Mouse (Mus musculus) neural tube, embryonic 11.5 days (tissue): ENCODE measurements around the gene Trim80. TPM values are rescaled to one million over a fixed set of nuclear protein-coding genes. Genes with fewer than 3 reads are reported as not detected.
A peak's percentile ranks its signal among the peaks of the same experiment; 100 is the strongest.

ENCODE experiments used
- ATAC-seq: fragments of 200-750 bp; cut with Nextera tagmentation; 2 replicates; pipeline ENCODE4 v1.8.0; 2017; ENCODE audit warnings: moderate number of reproducible peaks, mild to moderate bottlenecking, moderate TSS enrichment, moderate library complexity; ENCODE audit not compliant: insufficient read depth, low FRiP score, low TSS enrichment
- DNase-seq: peaks from one replicate; pipeline ENCODE4 v3.0.0-alpha.2; 2015; ENCODE audit warnings: low spot score
- H3K27ac ChIP-seq: fragments of 300-500 bp; sonication (generic); 2 replicates; pipeline ENCODE4 v1.5.1; 2014; ENCODE audit warnings: low read depth, mild to moderate bottlenecking, low read length
- H3K27me3 ChIP-seq: fragments of 300-500 bp; sonication (generic); 2 replicates; pipeline ENCODE4 v1.6.1; 2014; ENCODE audit warnings: mild to moderate bottlenecking, low read length, mixed read lengths; ENCODE audit not compliant: control insufficient read depth, insufficient read depth
- H3K36me3 ChIP-seq: fragments of 300-500 bp; sonication (generic); 2 replicates; pipeline ENCODE4 v1.6.1; 2014; ENCODE audit warnings: mild to moderate bottlenecking, low read length, moderate library complexity, mixed read lengths; ENCODE audit not compliant: control insufficient read depth, insufficient read depth
- H3K4me1 ChIP-seq: fragments of 300-500 bp; sonication (generic); 2 replicates; pipeline ENCODE4 v1.6.1; 2014; ENCODE audit warnings: low read length, mixed read lengths; ENCODE audit not compliant: control insufficient read depth, insufficient read depth
- H3K4me2 ChIP-seq: fragments of 300-500 bp; sonication (generic); 2 replicates; pipeline ENCODE4 v1.6.1; 2014; ENCODE audit warnings: low read depth, mild to moderate bottlenecking, moderate library complexity
- H3K4me3 ChIP-seq: fragments of 300-500 bp; sonication (generic); 2 replicates; pipeline ENCODE4 v1.5.1; 2014; ENCODE audit warnings: low read depth, low read length
- H3K9ac ChIP-seq: fragments of 300-500 bp; sonication (generic); 2 replicates; pipeline ENCODE4 v1.6.1; 2014; ENCODE audit warnings: mild to moderate bottlenecking, low read length
- H3K9me3 ChIP-seq: fragments of 300-500 bp; sonication (generic); 2 replicates; pipeline ENCODE4 v1.6.1; 2016; ENCODE audit warnings: low read length; ENCODE audit not compliant: control insufficient read depth
- WGBS: fragments of 180-500 bp; shearing (Covaris S2); extraction: QIAGEN DNeasy Blood & Tissue Kit; methylation state at CpG from one replicate; pipeline ENCODE4 v1.1.7; 2014; 5-methylcytosine and 5-hydroxymethylcytosine counted together
- polyA plus RNA-seq: library from polyadenylated mRNA; unstranded; fragments of >200 nt; fragmentation: Nextera tagmentation; extraction: Ambion mirVana; gene quantifications from 2 replicates; pipeline ENCODE4 v1.2.1, GENCODE M21; 2014

Trim80 gene
- polyA plus RNA-seq, 1 experiment from 2014 or later: not detected

- H3K9ac ChIP-seq: no peak overlapping the region
- DNase-seq (no peak), ATAC-seq (no peak)
- no peak overlapping the region for H3K27ac ChIP-seq
- no peak overlapping the region for H3K4me2 ChIP-seq
- no peaks in the 10 kb centered on the region for H3K36me3 ChIP-seq
- no peaks in the 10 kb centered on the region for H3K9me3 ChIP-seq
- WGBS: 90% methylated on average over 5 of the region's 5 CpGs
- no peaks in the 10 kb centered on the region; the same call in 1 of the 2 replicates for H3K4me1 ChIP-seq
- H3K27me3 ChIP-seq: no peaks in the 10 kb centered on the region
- H3K4me3 ChIP-seq: no peak overlapping the region
These were observed 2.7 kb upstream of the Trim80 start for GRCm38 (mm10) chr11:115437571-115438122.

- Histone ChIP-seq H3K4me2 (no peak overlapping the region), H3K9me3 (no peaks in the 10 kb centered on the region), H3K4me3 (no peak overlapping the region), H3K27ac (no peak overlapping the region), H3K27me3 (no peaks in the 10 kb centered on the region), H3K9ac (no peak overlapping the region), H3K36me3 (no peaks in the 10 kb centered on the region), H3K4me1 (no peaks in the 10 kb centered on the region; the same call in 1 of the 2 replicates)
- no peak for DNase-seq
- no peak for ATAC-seq
- 90% methylated on average over 3 of the region's 3 CpGs for WGBS
These were observed 1.0 kb upstream of the Trim80 start for GRCm38 (mm10) chr11:115439326-115439725.

- no peak overlapping the region for H3K4me3 ChIP-seq
- peak overlapping the region; percentile 7; the same call in 1 of the 2 replicates for H3K9ac ChIP-seq
- H3K4me2 ChIP-seq: no peak overlapping the region
- WGBS: 43% methylated on average over 15 of the region's 15 CpGs
- H3K27me3 ChIP-seq: no peaks in the 10 kb centered on the region
- H3K36me3 ChIP-seq: no peaks in the 10 kb centered on the region
- no peak overlapping the region for H3K27ac ChIP-seq
- no peaks in the 10 kb centered on the region for H3K4me1 ChIP-seq
- no peaks in the 10 kb centered on the region for H3K9me3 ChIP-seq
- DNase-seq (peak; percentile 19), ATAC-seq (no peak)
These were observed 1.1 kb downstream of the Trim80 start for GRCm38 (mm10) chr11:115441417-115441816.

GRCm38 (mm10) chr11:115446906-115447305 lies 6.6 kb downstream of the Trim80 start:
- Histone ChIP-seq H3K9ac (no peak overlapping the region), H3K36me3 (no peaks in the 10 kb centered on the region), H3K27ac (no peak overlapping the region), H3K4me3 (no peak overlapping the region), H3K4me2 (no peak overlapping the region), H3K4me1 (no peaks in the 10 kb centered on the region), H3K27me3 (no peaks in the 10 kb centered on the region), H3K9me3 (no peaks in the 10 kb centered on the region)
- 75% methylated on average over 3 of the region's 3 CpGs for WGBS
- ATAC-seq: no peak
- no peak for DNase-seq

GRCm38 (mm10) chr11:115447321-115447885 lies 7.1 kb downstream of the Trim80 start:
- H3K27ac ChIP-seq: no peak overlapping the region
- WGBS: 86% methylated on average over 11 of the region's 11 CpGs
- H3K27me3 ChIP-seq: no peaks in the 10 kb centered on the region
- H3K4me3 ChIP-seq: no peak overlapping the region
- no peaks in the 10 kb centered on the region for H3K9me3 ChIP-seq
- no peaks in the 10 kb centered on the region for H3K4me1 ChIP-seq
- no peaks in the 10 kb centered on the region for H3K36me3 ChIP-seq
- no peak overlapping the region for H3K4me2 ChIP-seq
- H3K9ac ChIP-seq: no peak overlapping the region
- DNase-seq: no peak
- ATAC-seq: no peak

GRCm38 (mm10) chr11:115448075-115448474 lies 7.7 kb downstream of the Trim80 start:
- Histone ChIP-seq H3K4me1 (no peaks in the 10 kb centered on the region), H3K4me2 (no peak overlapping the region), H3K9ac (no peak overlapping the region), H3K27me3 (no peaks in the 10 kb centered on the region), H3K4me3 (no peak overlapping the region), H3K36me3 (no peaks in the 10 kb centered on the region), H3K27ac (no peak overlapping the region), H3K9me3 (no peaks in the 10 kb centered on the region)
- DNase-seq (no peak), ATAC-seq (no peak)
- WGBS: 85% methylated on average over 16 of the region's 16 CpGs

GRCm38 (mm10) chr11:115448998-115449397 lies 8.7 kb downstream of the Trim80 start:
- no peak overlapping the region for H3K27ac ChIP-seq
- no peak overlapping the region for H3K4me2 ChIP-seq
- H3K9me3 ChIP-seq: no peaks in the 10 kb centered on the region
- H3K36me3 ChIP-seq: no peaks in the 10 kb centered on the region
- H3K9ac ChIP-seq: no peak overlapping the region
- no peak for DNase-seq
- no peak overlapping the region for H3K4me3 ChIP-seq
- no peaks in the 10 kb centered on the region for H3K27me3 ChIP-seq
- WGBS: 53% methylated on average over 7 of the region's 7 CpGs
- no peak for ATAC-seq
- no peaks in the 10 kb centered on the region for H3K4me1 ChIP-seq

- H3K27me3 ChIP-seq: no peaks in the 10 kb centered on the region
- H3K27ac ChIP-seq: no peak overlapping the region
- H3K9ac ChIP-seq: no peak overlapping the region
- DNase-seq (no peak), ATAC-seq (no peak)
- no peak overlapping the region for H3K4me3 ChIP-seq
- H3K4me2 ChIP-seq: no peak overlapping the region
- 92% methylated on average over 7 of the region's 7 CpGs for WGBS
- H3K36me3 ChIP-seq: no peaks in the 10 kb centered on the region
- no peaks in the 10 kb centered on the region for H3K9me3 ChIP-seq
- no peaks in the 10 kb centered on the region for H3K4me1 ChIP-seq
These were observed 9.8 kb downstream of the Trim80 start for GRCm38 (mm10) chr11:115450176-115450575.

- DNase-seq: no peak
- ATAC-seq: no peak
- Histone ChIP-seq H3K4me1 (no peaks in the 10 kb centered on the region), H3K9me3 (no peaks in the 10 kb centered on the region), H3K36me3 (no peaks in the 10 kb centered on the region), H3K27ac (no peak overlapping the region), H3K4me3 (no peak overlapping the region), H3K27me3 (no peaks in the 10 kb centered on the region), H3K4me2 (no peak overlapping the region), H3K9ac (no peak overlapping the region)
- WGBS: 91% methylated on average over 8 of the region's 8 CpGs
These were observed 11.5 kb downstream of the Trim80 start for GRCm38 (mm10) chr11:115451781-115452241.
